Mouse (Mus musculus): Measurements from ENCODE around the gene Arhgap42.

DNA sequence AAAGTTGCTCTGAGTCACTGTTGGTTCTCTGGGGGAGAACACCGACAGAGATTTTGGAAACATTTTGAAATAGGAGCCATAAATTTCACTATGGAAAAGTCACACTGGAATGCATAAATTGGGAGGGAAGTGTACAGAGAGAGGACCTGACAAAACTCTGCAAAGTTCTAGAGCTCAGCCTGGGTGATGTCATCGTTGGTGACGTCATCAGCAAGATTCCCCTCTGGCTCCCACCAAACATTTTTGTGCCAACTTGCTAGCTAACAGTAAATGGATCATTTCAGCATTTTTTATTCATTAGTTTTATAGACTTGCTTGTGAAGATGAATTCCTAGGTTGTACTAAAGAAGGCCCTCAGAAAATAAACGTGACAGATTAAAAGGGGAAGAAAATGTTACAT is 137.8 kb downstream of the Arhgap42 start:
- TF ChIP-seq CTCF (IDR thresholded peaks at IDR 0.05) (no peak), EP300 (IDR thresholded peaks at IDR 0.05) (no peak)

Data from lung, postnatal 0 days (tissue).